Mouse (Mus musculus): ENCODE measurements around the gene Icam1. TPM values are rescaled to one million over a fixed set of nuclear protein-coding genes. Genes with fewer than 3 reads are reported as not detected.

Icam1 gene
- total RNA-seq, 2 experiments from 2014 or later, result 2.6 to 2.8 TPM

GRCm38 (mm10) chr9:21016331-21017176 is 769 bp downstream of the Icam1 start:
- DNase-seq (ENCODE audit: low spot score in 2 of 2), result no peak
- TF ChIP-seq CTCF (conservative IDR thresholded peaks at IDR 0.05), result no peak
- Histone ChIP-seq H3K27ac (no peak overlapping the region), H3K4me3 (peak overlapping the region; percentile 26; the same call in 1 of the 2 replicates)

- H3K27ac ChIP-seq, result no peak overlapping the region
- no peak for TF ChIP-seq CTCF (conservative IDR thresholded peaks at IDR 0.05)
- H3K4me3 ChIP-seq, result no peak overlapping the region
- DNase-seq (ENCODE audit: low spot score in 2 of 2), result no peak
Measured at GRCm38 (mm10) chr9:21017177-21017575, 1.4 kb downstream of the Icam1 start.

- Histone ChIP-seq H3K4me3 (no peak overlapping the region), H3K27ac (no peak overlapping the region)
- DNase-seq (ENCODE audit: low spot score in 2 of 2), result no peak
- TF ChIP-seq CTCF (conservative IDR thresholded peaks at IDR 0.05), result no peak
Measured at GRCm38 (mm10) chr9:21018600-21018999, 2.8 kb downstream of the Icam1 start.

GRCm38 (mm10) chr9:21021363-21021762 is 5.6 kb downstream of the Icam1 start:
- no peak for TF ChIP-seq CTCF (conservative IDR thresholded peaks at IDR 0.05)
- DNase-seq (ENCODE audit: low spot score in 2 of 2), result no peak
- Histone ChIP-seq H3K27ac (no peak overlapping the region), H3K4me3 (no peak overlapping the region)

- TF ChIP-seq CTCF (conservative IDR thresholded peaks at IDR 0.05), result no peak
- DNase-seq (ENCODE audit: low spot score in 2 of 2), result no peak
Measured at GRCm38 (mm10) chr9:21022288-21022687, 6.5 kb downstream of the Icam1 start.

DNA sequence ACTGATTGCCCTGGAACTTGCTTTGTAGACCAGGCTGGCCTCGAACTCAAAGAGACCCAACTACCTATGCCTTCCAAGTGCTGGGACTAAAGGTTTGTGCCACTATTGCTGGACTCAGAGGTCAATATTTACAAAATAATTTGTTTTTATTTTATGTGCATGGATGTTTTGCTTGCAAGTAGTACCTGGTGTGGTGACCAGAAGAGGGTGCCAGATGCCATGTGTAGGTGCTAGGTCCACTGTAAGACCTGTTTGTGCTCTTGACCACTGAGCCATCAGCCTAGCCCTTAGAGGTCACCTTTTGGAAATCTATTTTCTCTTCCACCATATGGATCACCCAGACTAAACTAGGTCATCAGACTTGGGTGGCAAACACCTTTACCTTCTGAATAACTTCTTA is 6.9 kb downstream of the Icam1 start:
- no peak for DNase-seq (ENCODE audit: low spot score in 2 of 2)
- TF ChIP-seq CTCF (conservative IDR thresholded peaks at IDR 0.05), result no peak

More at GRCm38 (mm10) chr9:21022288-21022687, 6.5 kb downstream of the Icam1 start:
- H3K27ac ChIP-seq, result no peak overlapping the region
- no peak overlapping the region for H3K4me3 ChIP-seq

DNA sequence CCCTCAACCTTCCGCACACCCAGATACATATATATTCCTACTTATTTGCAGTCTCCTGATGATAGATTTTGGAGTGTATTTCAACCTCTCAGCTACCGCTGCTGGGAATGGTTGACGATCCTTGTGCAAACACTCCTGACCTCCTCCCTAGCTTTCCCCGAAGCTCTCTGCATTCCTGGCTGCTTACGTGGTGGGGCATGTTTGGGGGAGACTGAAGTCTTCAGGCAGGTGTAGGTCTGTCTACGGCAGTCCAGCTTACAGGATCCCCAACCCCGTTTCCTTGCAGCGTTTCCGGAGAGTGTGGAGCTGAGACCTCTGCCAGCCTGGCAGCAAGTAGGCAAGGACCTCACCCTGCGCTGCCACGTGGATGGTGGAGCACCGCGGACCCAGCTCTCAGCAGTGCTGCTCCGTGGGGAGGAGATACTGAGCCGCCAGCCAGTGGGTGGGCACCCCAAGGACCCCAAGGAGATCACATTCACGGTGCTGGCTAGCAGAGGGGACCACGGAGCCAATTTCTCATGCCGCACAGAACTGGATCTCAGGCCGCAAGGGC is 9.5 kb downstream of the Icam1 start:
- TF ChIP-seq CTCF (conservative IDR thresholded peaks at IDR 0.05), result no peak
- Histone ChIP-seq H3K4me3 (no peak overlapping the region), H3K27ac (no peak overlapping the region)
- DNase-seq (ENCODE audit: low spot score in 2 of 2), result no peak

More for the DNA sequence above, 6.9 kb downstream of the Icam1 start:
- Histone ChIP-seq H3K27ac (no peak overlapping the region), H3K4me3 (no peak overlapping the region)

DNA sequence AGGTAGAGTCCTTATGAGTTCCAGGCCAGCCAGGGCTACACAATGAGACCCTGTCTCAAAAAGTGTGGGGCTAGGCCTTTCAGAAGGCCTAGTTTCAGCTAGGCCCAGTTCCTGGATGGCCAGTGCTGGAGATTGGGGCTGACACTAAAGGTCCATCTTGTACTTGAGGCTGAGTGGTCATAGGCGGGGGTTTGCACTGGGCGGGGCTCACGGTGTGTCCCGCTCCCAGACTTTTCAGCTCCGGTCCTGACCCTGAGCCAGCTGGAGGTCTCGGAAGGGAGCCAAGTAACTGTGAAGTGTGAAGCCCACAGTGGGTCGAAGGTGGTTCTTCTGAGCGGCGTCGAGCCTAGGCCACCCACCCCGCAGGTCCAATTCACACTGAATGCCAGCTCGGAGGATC is 11.1 kb downstream of the Icam1 start:
- Histone ChIP-seq H3K4me3 (no peak overlapping the region), H3K27ac (no peak overlapping the region)
- DNase-seq (ENCODE audit: low spot score in 2 of 2), result no peak
- TF ChIP-seq CTCF (conservative IDR thresholded peaks at IDR 0.05), result no peak

- DNase-seq (ENCODE audit: low spot score in 2 of 2), result no peak
- Histone ChIP-seq H3K27ac (no peak overlapping the region), H3K4me3 (no peak overlapping the region)
- TF ChIP-seq CTCF (conservative IDR thresholded peaks at IDR 0.05), result no peak
Measured at GRCm38 (mm10) chr9:21027774-21028290, 12.0 kb downstream of the Icam1 start.

DNA sequence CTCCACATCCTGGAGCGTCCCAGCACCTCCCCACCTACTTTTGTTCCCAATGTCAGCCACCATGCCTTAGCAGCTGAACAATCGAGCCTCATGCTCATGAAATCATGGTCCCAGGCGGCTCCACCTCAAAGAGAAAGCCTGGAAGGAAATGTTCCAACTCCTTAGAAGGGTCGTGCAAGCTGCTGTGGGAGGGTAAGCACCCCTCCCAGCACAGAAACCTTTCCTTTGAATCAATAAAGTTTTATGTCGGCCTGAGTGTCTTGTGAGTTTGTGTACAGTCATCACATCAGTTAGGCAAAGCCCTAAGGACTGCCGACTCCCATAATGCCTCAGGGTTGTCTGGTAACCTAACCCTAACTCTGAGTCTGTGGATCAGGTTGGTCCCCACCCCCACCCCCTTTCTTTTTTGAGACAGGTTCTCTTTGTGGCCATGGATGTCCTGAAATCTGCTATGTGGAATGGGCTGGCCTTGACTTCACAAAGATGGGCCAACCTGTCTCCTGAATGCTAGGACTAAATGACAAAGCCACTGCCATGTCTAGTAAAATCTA is 12.8 kb downstream of the Icam1 start:
- Histone ChIP-seq H3K27ac (no peak overlapping the region), H3K4me3 (no peak overlapping the region)
- no peak for DNase-seq (ENCODE audit: low spot score in 2 of 2)
- no peak for TF ChIP-seq CTCF (conservative IDR thresholded peaks at IDR 0.05)

DNA sequence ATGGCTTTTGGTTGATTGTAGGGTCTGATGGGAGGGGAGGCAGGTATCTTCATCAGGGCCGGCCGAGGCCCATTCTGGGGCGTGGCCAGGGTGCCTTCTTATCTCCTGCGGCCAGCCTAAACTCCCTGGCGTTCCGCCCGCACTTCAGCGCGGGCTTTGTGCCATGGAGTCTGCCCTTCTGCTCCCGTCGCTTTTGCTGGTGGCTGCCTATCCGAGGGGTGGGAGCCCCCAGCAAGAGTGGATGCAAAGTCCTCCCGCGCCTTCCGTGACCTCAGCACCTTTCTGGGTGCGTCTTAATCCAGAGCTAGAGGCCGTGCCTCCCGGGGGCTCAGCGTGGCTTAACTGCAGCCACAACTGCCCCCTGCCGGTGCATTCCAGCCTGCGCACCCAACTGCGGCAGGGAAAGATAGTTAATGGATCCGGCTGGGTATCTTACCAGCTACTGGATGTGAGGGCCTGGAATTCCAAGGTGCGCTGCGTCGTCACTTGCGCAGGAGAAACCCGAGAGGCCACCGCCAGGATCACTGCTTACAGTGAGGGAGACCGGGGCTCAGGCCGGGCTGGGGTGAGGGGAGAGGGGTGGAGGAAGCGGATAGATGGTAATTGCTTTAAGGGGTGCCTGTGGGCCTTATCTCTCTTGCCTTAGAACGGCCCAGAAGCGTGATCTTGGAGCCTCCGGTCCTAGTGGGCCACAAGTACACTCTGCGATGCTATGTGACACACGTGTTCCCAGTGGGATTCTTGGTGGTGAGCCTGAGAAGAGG is 13.7 kb downstream of the Icam1 start, which contains the start of gene Icam4:
Icam4 (plus strand) TSS at position 83 of the 764 bp plus-strand sequence.
- Histone ChIP-seq H3K27ac (peak within 1 kb of the TSS; percentile 46; the same call in 1 of the 2 replicates), H3K4me3 (peak within 1 kb of the TSS; percentile 44)
- peak in 1 of 2 experiments; percentile 81 for DNase-seq (ENCODE audit: low spot score in 2 of 2)
- peak; percentile 96 for TF ChIP-seq CTCF (conservative IDR thresholded peaks at IDR 0.05)

GRCm38 (mm10) chr9:21030055-21030600 is 14.3 kb downstream of the Icam1 start:
- DNase-seq (ENCODE audit: low spot score in 2 of 2), result no peak
- peak overlapping the region; percentile 46; the same call in 1 of the 2 replicates for H3K27ac ChIP-seq
- no peak for TF ChIP-seq CTCF (conservative IDR thresholded peaks at IDR 0.05)

More at GRCm38 (mm10) chr9:21030055-21030600, 14.3 kb downstream of the Icam1 start:
- peak overlapping the region; percentile 84 for H3K4me3 ChIP-seq
